Mouse (Mus musculus): Measurements from ENCODE around the gene Lrrc20. TPM values are rescaled to one million over a fixed set of nuclear protein-coding genes. Genes with fewer than 3 reads are reported as not detected.
A peak's percentile ranks its signal among the peaks of the same experiment; 100 is the strongest.
"Not testable (repeated sequence)": the region's sequence is repeated elsewhere in the genome, so short reads cannot be mapped to it uniquely, and the experiment has no call there.

The Lrrc20 gene
- polyA plus RNA-seq, 1 experiment from 2014 or later, result 9.1 TPM

DNA sequence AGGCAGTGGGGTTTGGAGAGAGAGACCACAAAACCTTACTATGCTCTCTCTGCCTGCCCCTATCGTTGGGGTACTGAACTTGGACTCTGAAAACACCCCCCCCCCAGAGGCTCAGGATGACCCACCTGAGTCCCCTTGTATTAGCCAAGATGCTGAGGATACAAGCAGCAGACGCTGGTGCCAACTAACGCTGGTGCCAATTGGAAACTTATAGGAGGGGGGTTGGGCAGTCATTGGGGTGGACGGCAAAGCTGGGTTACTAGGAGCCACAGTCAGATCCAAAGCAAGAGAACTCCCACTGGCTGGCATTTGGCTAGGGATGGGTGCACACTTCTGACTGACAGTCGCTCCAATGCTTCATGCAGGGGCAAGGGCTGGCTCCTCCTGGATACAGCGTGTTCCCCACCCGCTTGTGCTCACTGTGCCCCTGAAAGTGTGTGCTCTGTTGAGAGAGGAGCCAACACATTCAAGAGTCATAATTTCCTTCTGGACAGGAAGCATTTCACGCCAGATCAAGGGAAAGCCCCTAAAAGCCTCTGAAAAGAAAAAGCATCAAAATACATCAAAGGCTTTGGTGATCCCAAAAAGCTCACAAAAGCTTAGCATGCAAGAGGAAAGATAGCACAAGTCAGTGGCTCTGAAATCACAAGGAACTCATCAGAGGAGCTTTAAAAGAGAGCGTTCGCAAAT, 128.9 kb downstream of the Lrrc20 start:
- no peak for ATAC-seq
- Histone ChIP-seq H3K9ac (no peak overlapping the region), H3K4me3 (no peak overlapping the region), H3K4me1 (peaks cover 4% of the 10 kb centered on the region), H3K36me3 (no peaks in the 10 kb centered on the region), H3K9me3 (replicated peaks) (no peaks in the 10 kb centered on the region), H3K27ac (no peak overlapping the region), H3K4me2 (no peak overlapping the region), H3K27me3 (replicated peaks) (peaks cover 51% of the 10 kb centered on the region)
- WGBS (ENCODE audit: insufficient replicate concordance), result 60% methylated on average over 10 of the region's 10 CpGs

DNA sequence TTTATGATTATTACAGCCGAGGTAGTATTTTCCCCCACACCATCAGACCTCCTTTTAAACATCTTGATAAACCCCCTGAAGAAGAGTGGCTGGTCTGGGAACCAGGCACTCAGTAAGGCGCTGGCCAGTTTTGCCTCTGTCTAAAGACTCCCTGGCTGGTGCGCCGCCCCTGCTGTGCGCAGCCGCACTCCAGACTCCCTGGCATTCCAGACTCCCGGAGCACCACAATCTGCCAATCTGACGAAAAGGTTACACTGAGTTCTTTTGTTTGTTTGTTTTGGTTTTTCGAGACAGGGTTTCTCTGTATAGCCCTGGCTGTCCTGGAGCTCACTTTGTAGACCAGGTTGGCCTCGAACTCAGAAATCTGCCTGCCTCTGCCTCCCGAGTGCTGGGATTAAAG, 129.8 kb downstream of the Lrrc20 start:
- H3K4me3 ChIP-seq, result not testable (repeated sequence)
- 53% methylated on average over 11 of the region's 11 CpGs for WGBS (ENCODE audit: insufficient replicate concordance)

DNA sequence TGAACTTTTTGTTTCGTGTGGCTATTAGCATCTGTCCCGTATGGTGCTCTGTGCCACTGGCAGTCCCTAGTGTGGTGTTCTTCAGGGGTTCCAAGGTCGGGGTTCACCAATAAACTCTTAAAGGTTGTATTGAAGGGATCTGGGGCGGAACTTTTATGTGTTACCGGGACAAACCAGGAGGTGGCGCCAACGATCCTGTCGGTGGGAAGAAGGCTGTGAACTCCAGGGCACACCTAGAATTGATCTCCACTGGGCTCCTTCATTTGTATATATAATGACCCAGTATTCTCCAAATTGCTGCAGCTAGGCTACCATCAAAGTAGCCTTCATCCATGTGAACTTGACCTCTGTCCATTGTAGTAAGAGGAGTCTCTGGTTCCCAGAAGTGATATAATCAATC, 130.2 kb downstream of the Lrrc20 start:
- 5% methylated on average over 8 of the region's 8 CpGs for WGBS (ENCODE audit: insufficient replicate concordance)
- Histone ChIP-seq H3K27me3 (replicated peaks) (peaks cover 55% of the 10 kb centered on the region), H3K4me2 (no peak overlapping the region), H3K4me3 (no peak overlapping the region), H3K27ac (no peak overlapping the region), H3K4me1 (peaks cover 4% of the 10 kb centered on the region), H3K9me3 (replicated peaks) (no peaks in the 10 kb centered on the region), H3K9ac (no peak overlapping the region), H3K36me3 (no peaks in the 10 kb centered on the region)
- no peak for ATAC-seq

More for the DNA sequence above, 129.8 kb downstream of the Lrrc20 start:
- H3K4me1 ChIP-seq; H3K9me3 ChIP-seq (replicated peaks); H3K9ac ChIP-seq; ATAC-seq; H3K4me2 ChIP-seq; H3K36me3 ChIP-seq; H3K27ac ChIP-seq: not testable (repeated sequence)
- peaks cover 54% of the 10 kb centered on the region for H3K27me3 ChIP-seq (replicated peaks)

DNA sequence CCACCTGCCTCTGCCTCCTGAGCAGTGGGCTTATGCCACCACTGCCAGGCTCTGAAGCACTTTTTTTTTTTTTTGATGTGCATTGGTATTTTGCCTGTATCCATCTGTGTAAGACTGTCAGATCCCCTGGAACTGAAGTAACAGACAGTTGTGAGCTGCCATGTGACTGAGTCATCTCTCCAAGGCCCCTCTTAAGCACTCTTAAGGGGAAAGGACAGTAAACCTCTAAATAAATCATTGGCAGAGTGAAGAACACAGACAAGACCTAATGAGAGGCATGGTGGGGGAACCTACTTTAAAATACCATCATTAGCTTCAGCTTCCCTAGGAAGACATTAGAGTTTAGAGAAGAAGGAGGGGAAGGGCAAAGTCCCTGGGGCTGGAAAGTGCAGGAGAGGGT, 132.6 kb downstream of the Lrrc20 start:
- no peak overlapping the region for H3K4me3 ChIP-seq
- no peaks in the 10 kb centered on the region for H3K36me3 ChIP-seq
- no peak for ATAC-seq
- H3K4me1 ChIP-seq, result no peaks in the 10 kb centered on the region
- no peak overlapping the region for H3K4me2 ChIP-seq
- no peak overlapping the region for H3K27ac ChIP-seq
- no peak overlapping the region for H3K9ac ChIP-seq
- H3K27me3 ChIP-seq (replicated peaks), result peaks cover 51% of the 10 kb centered on the region
- no peaks in the 10 kb centered on the region for H3K9me3 ChIP-seq (replicated peaks)

DNA sequence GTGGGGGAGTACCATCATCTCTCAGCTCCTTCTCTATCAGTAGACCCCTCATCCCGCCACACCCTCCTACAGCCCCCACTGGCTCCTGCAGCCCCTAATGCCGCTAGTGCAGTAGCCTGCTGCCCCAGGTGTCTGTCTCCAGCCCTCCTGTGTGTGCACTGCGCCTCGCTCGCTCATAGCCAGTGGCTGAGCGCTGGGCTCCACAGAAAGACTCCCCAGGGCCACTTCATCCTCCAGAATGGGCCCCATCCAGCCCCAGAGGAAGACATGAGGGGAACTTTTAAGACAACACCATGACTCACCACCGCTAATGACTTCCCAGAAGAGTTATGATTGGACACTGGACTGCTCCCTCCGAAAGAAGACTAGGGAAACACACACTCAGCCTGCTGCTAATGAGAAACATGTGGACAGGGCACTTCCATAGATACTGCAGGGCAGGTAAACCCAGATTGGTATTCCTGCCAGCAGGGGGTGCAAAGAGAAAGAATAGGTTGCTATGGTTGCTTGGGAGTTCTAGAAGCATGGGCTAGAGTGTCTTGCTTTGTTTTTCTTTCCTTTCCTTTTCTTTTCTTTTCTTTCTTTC, 135.1 kb downstream of the Lrrc20 start:
- Histone ChIP-seq H3K36me3 (no peaks in the 10 kb centered on the region), H3K4me3 (no peak overlapping the region), H3K9me3 (replicated peaks) (no peaks in the 10 kb centered on the region), H3K27ac (no peak overlapping the region), H3K4me1 (no peaks in the 10 kb centered on the region), H3K9ac (no peak overlapping the region), H3K27me3 (replicated peaks) (peaks cover 28% of the 10 kb centered on the region), H3K4me2 (no peak overlapping the region)
- no peak for ATAC-seq
- 62% methylated on average over 8 of the region's 8 CpGs for WGBS (ENCODE audit: insufficient replicate concordance)

DNA sequence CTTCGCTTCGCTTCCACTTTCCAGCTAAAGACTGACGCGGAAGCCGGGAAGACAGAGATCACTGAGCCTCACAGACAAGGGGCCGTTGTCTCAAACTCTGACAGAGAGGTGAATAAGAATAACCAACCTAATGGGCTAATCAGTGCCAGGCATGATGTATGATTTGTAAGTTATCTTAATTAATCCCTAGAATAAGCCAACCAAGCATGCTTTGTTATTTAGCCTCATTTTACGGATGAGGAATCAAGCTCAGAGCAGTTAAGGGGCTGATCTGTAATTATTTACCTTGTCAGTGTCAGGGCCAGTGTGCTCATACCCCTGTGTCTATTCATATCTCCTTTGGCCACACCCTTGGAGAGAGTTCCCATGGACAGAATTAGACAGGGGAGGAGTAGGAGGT, 138.7 kb downstream of the Lrrc20 start:
- 86% methylated on average over 7 of the region's 7 CpGs for WGBS (ENCODE audit: insufficient replicate concordance)
- Histone ChIP-seq H3K9ac (no peak overlapping the region), H3K27me3 (replicated peaks) (peaks cover 11% of the 10 kb centered on the region), H3K4me2 (no peak overlapping the region), H3K4me3 (no peak overlapping the region), H3K9me3 (replicated peaks) (no peaks in the 10 kb centered on the region), H3K36me3 (no peaks in the 10 kb centered on the region), H3K27ac (no peak overlapping the region), H3K4me1 (no peaks in the 10 kb centered on the region)
- ATAC-seq, result no peak

DNA sequence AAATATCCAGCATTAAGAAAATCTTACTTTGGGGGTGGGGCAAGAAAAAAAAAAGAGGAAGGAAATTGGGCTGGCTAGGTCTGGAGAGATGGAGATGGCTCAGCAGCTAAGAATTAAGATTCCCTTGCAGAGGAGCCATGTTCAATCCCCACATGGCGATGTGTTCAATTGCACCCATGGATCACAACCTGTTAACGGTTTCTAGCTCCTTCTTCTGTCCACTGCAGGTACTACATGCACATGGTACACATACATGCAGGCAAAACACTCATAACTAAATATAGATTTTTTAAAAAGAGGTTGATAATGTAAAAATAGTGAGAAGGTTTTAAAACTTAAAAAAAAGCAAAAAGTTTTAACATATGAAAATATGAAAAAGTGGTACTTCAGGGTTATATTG, 142.9 kb downstream of the Lrrc20 start:
- H3K9me3 ChIP-seq (replicated peaks), result no peaks in the 10 kb centered on the region
- H3K4me1 ChIP-seq, result no peaks in the 10 kb centered on the region
- no peaks in the 10 kb centered on the region; the same call in 1 of the 2 replicates for H3K27me3 ChIP-seq (replicated peaks)
- WGBS (ENCODE audit: insufficient replicate concordance), result 63% methylated on average over 2 of the region's 2 CpGs
- no peak overlapping the region for H3K4me2 ChIP-seq
- no peak overlapping the region for H3K4me3 ChIP-seq
- no peak for ATAC-seq
- H3K36me3 ChIP-seq, result no peaks in the 10 kb centered on the region
- H3K27ac ChIP-seq, result no peak overlapping the region
- H3K9ac ChIP-seq, result no peak overlapping the region

DNA sequence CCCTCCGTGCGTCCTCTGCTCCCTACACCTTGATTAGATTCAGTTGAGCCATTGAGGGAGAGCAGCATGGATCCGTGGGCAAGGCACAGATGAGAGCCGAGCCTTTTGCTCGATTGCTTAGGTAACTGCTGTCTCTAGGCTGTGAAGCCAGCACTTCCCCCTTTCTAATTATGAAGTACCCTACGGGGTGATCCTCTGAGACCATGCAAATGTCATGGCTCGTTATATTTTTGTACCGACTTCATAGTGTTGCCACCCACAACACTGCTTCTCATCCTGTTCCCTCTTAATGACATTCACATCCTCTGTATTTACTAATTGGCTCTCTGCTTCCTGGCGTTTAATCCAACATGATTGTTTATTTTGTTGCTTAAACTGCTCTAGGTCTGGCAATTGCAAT, 146.1 kb downstream of the Lrrc20 start:
- Histone ChIP-seq H3K27me3 (replicated peaks) (peaks cover 32% of the 10 kb centered on the region), H3K9ac (no peak overlapping the region), H3K36me3 (no peaks in the 10 kb centered on the region), H3K4me3 (no peak overlapping the region), H3K9me3 (replicated peaks) (no peaks in the 10 kb centered on the region), H3K4me1 (peaks cover 14% of the 10 kb centered on the region), H3K4me2 (no peak overlapping the region), H3K27ac (no peak overlapping the region)
- no peak for ATAC-seq
- WGBS (ENCODE audit: insufficient replicate concordance), result 48% methylated on average over 9 of the region's 9 CpGs

DNA sequence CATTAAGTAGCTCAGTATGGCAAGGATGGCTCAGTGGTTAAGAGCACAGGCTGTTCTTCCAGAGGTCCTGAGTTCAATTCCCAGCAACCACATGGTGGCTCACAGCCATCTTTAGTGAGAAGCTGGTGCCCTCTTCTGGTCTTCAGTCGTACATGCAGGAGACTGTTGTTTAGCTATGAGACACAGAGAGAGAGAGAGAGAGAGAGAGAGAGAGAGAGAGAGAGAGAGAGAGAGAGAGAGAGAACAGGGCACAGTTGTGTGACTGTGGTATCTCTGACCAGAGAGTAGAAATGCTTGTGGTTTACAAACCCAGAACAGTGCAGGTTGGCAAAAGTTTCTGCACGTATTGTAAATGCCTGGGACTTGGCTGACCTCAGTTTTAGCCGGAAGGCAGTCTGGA, 148.3 kb downstream of the Lrrc20 start:
- 62% methylated on average over 3 of the region's 3 CpGs for WGBS (ENCODE audit: insufficient replicate concordance)
- H3K4me3 ChIP-seq; H3K9ac ChIP-seq; H3K4me2 ChIP-seq; ATAC-seq; H3K9me3 ChIP-seq (replicated peaks); H3K27ac ChIP-seq; H3K36me3 ChIP-seq: not testable (repeated sequence)
- peaks cover 42% of the 10 kb centered on the region for H3K27me3 ChIP-seq (replicated peaks)
- H3K4me1 ChIP-seq, result peaks cover 14% of the 10 kb centered on the region

DNA sequence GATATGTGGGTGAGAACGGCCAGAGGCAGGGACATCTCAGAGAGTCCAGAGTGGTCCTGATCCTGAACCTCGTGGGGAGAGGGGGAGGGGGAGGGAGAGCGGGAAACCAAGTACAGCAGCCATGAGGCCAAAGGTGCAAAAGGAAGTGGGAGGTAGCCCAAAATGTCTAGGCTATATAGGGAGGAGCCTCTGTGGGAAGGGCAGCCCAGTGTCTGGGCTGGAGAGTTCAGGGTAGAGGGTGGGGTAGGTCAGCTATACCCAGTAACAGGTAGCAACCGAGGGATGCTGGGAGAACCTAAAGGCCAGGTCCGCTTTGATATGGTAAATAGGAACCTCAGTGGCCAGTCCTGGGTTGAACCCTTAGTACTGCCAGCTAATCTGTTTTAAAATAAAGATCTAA, 149.2 kb downstream of the Lrrc20 start:
- H3K4me2 ChIP-seq, result no peak overlapping the region
- H3K27me3 ChIP-seq (replicated peaks), result peaks cover 42% of the 10 kb centered on the region
- H3K9ac ChIP-seq, result no peak overlapping the region
- no peaks in the 10 kb centered on the region for H3K9me3 ChIP-seq (replicated peaks)
- WGBS (ENCODE audit: insufficient replicate concordance), result 47% methylated on average over 5 of the region's 5 CpGs
- peaks cover 14% of the 10 kb centered on the region for H3K4me1 ChIP-seq
- no peaks in the 10 kb centered on the region for H3K36me3 ChIP-seq
- H3K27ac ChIP-seq, result no peak overlapping the region
- H3K4me3 ChIP-seq, result no peak overlapping the region
- ATAC-seq, result no peak

DNA sequence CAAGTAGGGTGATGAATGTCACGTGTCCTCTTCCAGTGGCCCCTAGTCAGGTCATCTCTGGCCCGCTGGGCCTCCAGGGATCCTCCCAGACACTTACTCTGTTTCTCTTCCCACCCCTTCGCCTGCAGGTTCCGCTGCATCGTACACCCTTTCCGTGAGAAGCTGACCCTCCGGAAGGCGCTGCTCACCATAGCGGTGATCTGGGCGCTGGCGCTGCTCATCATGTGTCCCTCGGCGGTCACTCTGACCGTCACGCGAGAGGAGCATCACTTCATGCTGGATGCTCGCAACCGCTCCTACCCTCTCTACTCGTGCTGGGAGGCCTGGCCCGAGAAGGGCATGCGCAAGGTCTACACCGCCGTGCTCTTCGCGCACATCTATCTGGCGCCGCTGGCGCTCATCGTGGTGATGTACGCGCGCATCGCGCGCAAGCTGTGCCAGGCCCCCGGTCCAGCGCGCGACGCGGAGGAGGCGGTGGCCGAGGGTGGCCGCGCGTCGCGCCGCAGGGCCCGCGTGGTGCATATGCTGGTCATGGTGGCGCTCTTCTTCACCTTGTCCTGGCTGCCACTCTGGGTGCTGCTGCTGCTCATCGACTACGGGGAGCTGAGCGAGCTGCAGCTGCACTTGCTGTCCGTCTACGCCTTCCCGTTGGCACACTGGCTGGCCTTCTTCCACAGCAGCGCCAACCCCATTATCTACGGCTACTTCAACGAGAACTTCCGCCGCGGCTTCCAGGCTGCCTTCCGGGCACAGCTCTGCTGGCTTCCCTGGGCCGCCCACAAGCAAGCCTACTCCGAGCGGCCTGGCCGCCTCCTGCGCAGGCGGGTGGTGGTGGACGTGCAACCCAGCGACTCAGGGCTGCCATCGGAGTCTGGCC, 150.0 kb downstream of the Lrrc20 start:
- ATAC-seq, result no peak
- peak overlapping the region; percentile 72 for H3K4me2 ChIP-seq
- H3K27ac ChIP-seq, result no peak overlapping the region
- 2% methylated on average over 74 of the region's 74 CpGs for WGBS (ENCODE audit: insufficient replicate concordance)
- no peaks in the 10 kb centered on the region for H3K36me3 ChIP-seq
- H3K4me1 ChIP-seq, result peaks cover 14% of the 10 kb centered on the region
- H3K27me3 ChIP-seq (replicated peaks), result peaks cover 42% of the 10 kb centered on the region
- H3K9ac ChIP-seq, result peak overlapping the region; percentile 24
- peak overlapping the region; percentile 44 for H3K4me3 ChIP-seq
- H3K9me3 ChIP-seq (replicated peaks), result no peaks in the 10 kb centered on the region

DNA sequence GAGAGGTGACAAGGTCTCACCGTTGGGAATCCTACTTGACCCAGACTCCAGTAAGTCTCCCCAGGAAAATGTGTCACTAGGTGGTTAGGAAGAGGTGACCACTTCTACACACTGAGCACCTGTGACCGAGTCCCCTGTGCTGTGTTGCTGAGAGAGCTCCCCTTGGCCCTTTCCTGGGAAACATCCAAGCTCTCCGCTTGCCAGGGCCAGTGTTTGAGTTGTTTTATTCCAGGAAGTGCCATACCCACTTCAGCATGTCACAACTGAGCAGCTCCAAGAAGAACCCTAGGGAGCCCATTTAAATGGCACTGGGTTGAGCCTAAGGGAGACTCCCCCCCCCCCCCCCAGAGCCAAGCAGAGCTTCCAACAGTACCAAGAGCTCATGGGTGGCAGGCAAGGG, 150.9 kb downstream of the Lrrc20 start:
- Histone ChIP-seq H3K27me3 (replicated peaks) (peaks cover 44% of the 10 kb centered on the region), H3K9me3 (replicated peaks) (no peaks in the 10 kb centered on the region), H3K4me1 (peaks cover 14% of the 10 kb centered on the region), H3K4me3 (no peak overlapping the region), H3K4me2 (no peak overlapping the region), H3K9ac (no peak overlapping the region), H3K36me3 (no peaks in the 10 kb centered on the region), H3K27ac (no peak overlapping the region)
- ATAC-seq, result no peak
- WGBS (ENCODE audit: insufficient replicate concordance), result 79% methylated on average over 3 of the region's 3 CpGs
